Mouse (Mus musculus): ENCODE measurements around the gene Trim68.
"Not testable (repeated sequence)": the region's sequence is repeated elsewhere in the genome, so short reads cannot be mapped to it uniquely, and the experiment has no call there.

Trim68 gene

GRCm38 (mm10) chr7:102686944-102687501, at the start of gene Trim68:
Gene Trim68 (minus strand): TSS chr7:102687327.
- peak; percentile 90 for DNase-seq (ENCODE audit: low spot score)

GRCm38 (mm10) chr7:102733793-102734192, 46.7 kb upstream of the Trim68 start:
- DNase-seq (ENCODE audit: low spot score), result no peak

GRCm38 (mm10) chr7:102727391-102727790, 40.3 kb upstream of the Trim68 start, which contains the start of gene Olfr559:
Gene Olfr559 (minus strand): TSS chr7:102727491.
- no peak for DNase-seq (ENCODE audit: low spot score)

GRCm38 (mm10) chr7:102718970-102719369, 31.8 kb upstream of the Trim68 start, which contains the start of gene Olfr33:
Gene Olfr33 (minus strand): TSS chr7:102719070.
- no peak for DNase-seq (ENCODE audit: low spot score)

- no peak for DNase-seq (ENCODE audit: low spot score)
Observed at GRCm38 (mm10) chr7:102701915-102702314, 14.8 kb upstream of the Trim68 start, which contains the start of gene Olfr558. Gene Olfr558 (plus strand): TSS chr7:102702215.

GRCm38 (mm10) chr7:102698461-102698860, 11.3 kb upstream of the Trim68 start:
- DNase-seq (ENCODE audit: low spot score), result no peak

- DNase-seq (ENCODE audit: low spot score), result no peak
Observed at GRCm38 (mm10) chr7:102695358-102696125, 8.4 kb upstream of the Trim68 start, which contains the start of gene Olfr557. Gene Olfr557 (plus strand): TSS chr7:102695910.

GRCm38 (mm10) chr7:102681916-102682315, 5.2 kb downstream of the Trim68 start:
- no peak for DNase-seq (ENCODE audit: low spot score)

GRCm38 (mm10) chr7:102676225-102676624, 10.9 kb downstream of the Trim68 start:
- DNase-seq (ENCODE audit: low spot score), result no peak

- DNase-seq (ENCODE audit: low spot score), result no peak
Observed at GRCm38 (mm10) chr7:102665378-102665777, 21.7 kb downstream of the Trim68 start.

- no peak for DNase-seq (ENCODE audit: low spot score)
Observed at GRCm38 (mm10) chr7:102664599-102664998, 22.5 kb downstream of the Trim68 start, which contains the start of gene Olfr556. Gene Olfr556 (plus strand): TSS chr7:102664899.

- DNase-seq (ENCODE audit: low spot score), result no peak
Observed at GRCm38 (mm10) chr7:102658523-102658922, 28.6 kb downstream of the Trim68 start, which contains the start of gene Olfr555. Gene Olfr555 (plus strand): TSS chr7:102658823.

GRCm38 (mm10) chr7:102644945-102645344, 42.2 kb downstream of the Trim68 start:
- DNase-seq (ENCODE audit: low spot score), result not testable (repeated sequence)

- no peak for DNase-seq (ENCODE audit: low spot score)
Observed at GRCm38 (mm10) chr7:102638132-102638531, 49.0 kb downstream of the Trim68 start, which contains the start of gene Olfr554. Gene Olfr554 (plus strand): TSS chr7:102638432.

- DNase-seq (ENCODE audit: low spot score), result no peak
Observed at GRCm38 (mm10) chr7:102636665-102637064, 50.5 kb downstream of the Trim68 start.
